ENCODE assay signal across 25 mouse cellular contexts in genomic region chr15:96234783-96235182, GRCm38 (mm10). TPM values are rescaled to one million over a fixed set of nuclear protein-coding genes. Genes with fewer than 3 reads are reported as not detected.
DNase-seq lines count a peak whose midpoint lies in the region; ATAC-seq lines count a peak whose summit lies in the region.
"Had no signal": no experiment of that assay in that cellular context is flagged by ENCODE, and none has a peak within 500 bp of the region (broad histone marks: within the 10 kb centered on the region; RNA-seq: fewer than 3 reads in every experiment).

No protein-coding gene starts in this region.

- no peaks in the 10 kb centered on the region for H3K4me1 ChIP-seq in embryonic facial prominence, embryonic 14.5 days (ENCODE audit: control insufficient read depth, insufficient read depth, low read length)
- 0 out of 2 replicates have a peak, but pooled peaks cover 4% of the 10 kb centered on the region for H3K4me1 ChIP-seq in embryonic facial prominence, embryonic 10.5 days
- no peaks in the 10 kb centered on the region for H3K4me1 ChIP-seq in hindbrain, embryonic 15.5 days (replicated peaks)
- H3K4me1 ChIP-seq in hindbrain, embryonic 12.5 days: peaks cover 4% of the 10 kb centered on the region; the same call in 1 of the 2 replicates
- no peaks in the 10 kb centered on the region; the same call in 1 of the 2 replicates for H3K4me1 ChIP-seq in midbrain, embryonic 15.5 days
- H3K4me1 ChIP-seq: embryonic facial prominence, embryonic 13.5 days; forebrain, embryonic 13.5 days; intestine, embryonic 15.5 days; lung, embryonic 15.5 days; midbrain, embryonic 12.5 days had no signal

- 63% methylated on average over 8 of the region's 8 CpGs for WGBS in embryonic facial prominence, embryonic 14.5 days
- WGBS in embryonic facial prominence, embryonic 10.5 days: 58% methylated on average over 8 of the region's 8 CpGs
- WGBS in hindbrain, embryonic 15.5 days: 60% methylated on average over 8 of the region's 8 CpGs
- WGBS in hindbrain, embryonic 12.5 days: 56% methylated on average over 8 of the region's 8 CpGs
- 56% methylated on average over 8 of the region's 8 CpGs for WGBS in midbrain, embryonic 15.5 days

- no peaks in the 10 kb centered on the region for H3K36me3 ChIP-seq in embryonic facial prominence, embryonic 14.5 days (ENCODE audit: control insufficient read depth, insufficient read depth, low read length)
- no peaks in the 10 kb centered on the region for H3K36me3 ChIP-seq in embryonic facial prominence, embryonic 10.5 days (replicated peaks)
- no peaks in the 10 kb centered on the region for H3K36me3 ChIP-seq in hindbrain, embryonic 15.5 days
- H3K36me3 ChIP-seq in hindbrain, embryonic 12.5 days: no peaks in the 10 kb centered on the region
- H3K36me3 ChIP-seq in midbrain, embryonic 15.5 days (replicated peaks): no peaks in the 10 kb centered on the region
- H3K36me3 ChIP-seq: embryonic facial prominence, embryonic 13.5 days; intestine, embryonic 15.5 days; limb, embryonic 10.5 days; liver, embryonic 15.5 days; lung, embryonic 15.5 days; midbrain, embryonic 12.5 days had no signal

- no peak overlapping the region for H3K4me3 ChIP-seq in embryonic facial prominence, embryonic 14.5 days (ENCODE audit: low read depth, low read length)
- H3K4me3 ChIP-seq in embryonic facial prominence, embryonic 10.5 days: no peak overlapping the region
- no peak overlapping the region for H3K4me3 ChIP-seq in hindbrain, embryonic 15.5 days
- no peak overlapping the region for H3K4me3 ChIP-seq in hindbrain, embryonic 12.5 days
- H3K4me3 ChIP-seq in midbrain, embryonic 15.5 days: no peak overlapping the region
- H3K4me3 ChIP-seq: embryonic facial prominence, embryonic 13.5 days; forebrain, embryonic 13.5 days; intestine, embryonic 15.5 days; limb, embryonic 10.5 days; liver, embryonic 15.5 days; lung, embryonic 15.5 days; midbrain, embryonic 12.5 days had no signal

- ATAC-seq in embryonic facial prominence, embryonic 14.5 days (ENCODE audit: low read depth): no peak
- no peak for ATAC-seq in hindbrain, embryonic 15.5 days (ENCODE audit: low FRiP score, low read depth)
- ATAC-seq in hindbrain, embryonic 12.5 days (ENCODE audit: low FRiP score): no peak
- ATAC-seq in midbrain, embryonic 15.5 days (replicated peaks): 0 out of 2 replicates have a peak, but pooled peaks have one; percentile 45
- ATAC-seq: forebrain, embryonic 13.5 days; intestine, embryonic 15.5 days had no signal

- no peaks in the 10 kb centered on the region for H3K27me3 ChIP-seq in embryonic facial prominence, embryonic 14.5 days (replicated peaks; ENCODE audit: control insufficient read depth, insufficient read depth, low read length)
- H3K27me3 ChIP-seq in embryonic facial prominence, embryonic 10.5 days (replicated peaks; ENCODE audit: low read depth, poor library complexity, severe bottlenecking): no peaks in the 10 kb centered on the region
- H3K27me3 ChIP-seq in hindbrain, embryonic 15.5 days: no peaks in the 10 kb centered on the region
- H3K27me3 ChIP-seq in hindbrain, embryonic 12.5 days: no peaks in the 10 kb centered on the region
- H3K27me3 ChIP-seq in midbrain, embryonic 15.5 days (replicated peaks): no peaks in the 10 kb centered on the region
- H3K27me3 ChIP-seq: embryonic facial prominence, embryonic 13.5 days; forebrain, embryonic 13.5 days; intestine, embryonic 15.5 days; liver, embryonic 15.5 days; lung, embryonic 15.5 days; midbrain, embryonic 12.5 days had no signal

- no peak overlapping the region for H3K9ac ChIP-seq in embryonic facial prominence, embryonic 14.5 days (ENCODE audit: low read depth, low read length)
- no peak overlapping the region for H3K9ac ChIP-seq in hindbrain, embryonic 15.5 days
- H3K9ac ChIP-seq in hindbrain, embryonic 12.5 days: no peak overlapping the region
- H3K9ac ChIP-seq in midbrain, embryonic 15.5 days: no peak overlapping the region
- H3K9ac ChIP-seq: embryonic facial prominence, embryonic 13.5 days; forebrain, embryonic 13.5 days; intestine, embryonic 15.5 days; liver, embryonic 15.5 days; lung, embryonic 15.5 days; midbrain, embryonic 12.5 days had no signal

- no peak overlapping the region for H3K4me2 ChIP-seq in embryonic facial prominence, embryonic 14.5 days (ENCODE audit: low read depth, low read length)
- 0 out of 2 replicates have a peak overlapping the region, but pooled peaks have one; percentile 4 for H3K4me2 ChIP-seq in hindbrain, embryonic 15.5 days
- H3K4me2 ChIP-seq in hindbrain, embryonic 12.5 days (replicated peaks): no peak overlapping the region
- H3K4me2 ChIP-seq in midbrain, embryonic 15.5 days: no peak overlapping the region
- H3K4me2 ChIP-seq: embryonic facial prominence, embryonic 13.5 days; forebrain, embryonic 13.5 days; intestine, embryonic 15.5 days; liver, embryonic 15.5 days; lung, embryonic 15.5 days; midbrain, embryonic 12.5 days had no signal

- no peak overlapping the region for H3K27ac ChIP-seq in embryonic facial prominence, embryonic 14.5 days (replicated peaks; ENCODE audit: low read depth, low read length)
- H3K27ac ChIP-seq in embryonic facial prominence, embryonic 10.5 days (replicated peaks): no peak overlapping the region
- no peak overlapping the region for H3K27ac ChIP-seq in hindbrain, embryonic 15.5 days (replicated peaks)
- no peak overlapping the region for H3K27ac ChIP-seq in hindbrain, embryonic 12.5 days
- no peak overlapping the region for H3K27ac ChIP-seq in midbrain, embryonic 15.5 days
- H3K27ac ChIP-seq: embryonic facial prominence, embryonic 13.5 days; forebrain, embryonic 13.5 days; intestine, embryonic 15.5 days; limb, embryonic 10.5 days; liver, embryonic 15.5 days; lung, embryonic 15.5 days; macrophage; midbrain, embryonic 12.5 days had no signal

- H3K9me3 ChIP-seq in embryonic facial prominence, embryonic 14.5 days (ENCODE audit: control insufficient read depth, low read length): no peaks in the 10 kb centered on the region
- no peaks in the 10 kb centered on the region for H3K9me3 ChIP-seq in embryonic facial prominence, embryonic 10.5 days
- H3K9me3 ChIP-seq in hindbrain, embryonic 15.5 days: no peaks in the 10 kb centered on the region
- H3K9me3 ChIP-seq in hindbrain, embryonic 12.5 days (replicated peaks): no peaks in the 10 kb centered on the region
- no peaks in the 10 kb centered on the region for H3K9me3 ChIP-seq in midbrain, embryonic 15.5 days
- H3K9me3 ChIP-seq: embryonic facial prominence, embryonic 13.5 days; forebrain, embryonic 13.5 days; intestine, embryonic 15.5 days; limb, embryonic 10.5 days; liver, embryonic 15.5 days; lung, embryonic 15.5 days; midbrain, embryonic 12.5 days had no signal

- DNase-seq in embryonic facial prominence, embryonic 14.5 days (ENCODE audit: low spot score): peak; percentile 11
- no peak for DNase-seq in embryonic facial prominence, embryonic 10.5 days (ENCODE audit: low spot score)
- peak; percentile 63 for DNase-seq in brain, adult 2 months (ENCODE audit: low read depth, low spot score)
- DNase-seq in lung, postnatal 14 days: no peak
- no peak for DNase-seq in left cerebral cortex, adult 18-20 months (ENCODE audit: low spot score in 2 of 2)
- DNase-seq: cerebellum, adult 18-20 months; cerebellum, postnatal 25 days; gastrocnemius, postnatal 25 days; heart, postnatal 4 days; kidney, adult 8-10 months; kidney, postnatal 10 days; liver; right cerebral cortex, postnatal 25 days; spleen, adult 18-20 months had no signal

RNA-seq across cellular contexts. Expression of gene Arid2, which starts 52.5 kb away (rescaled TPM):
- polyA plus RNA-seq in embryonic facial prominence, embryonic 14.5 days (2014; fragmentation: Nextera tagmentation; extraction: Ambion mirVana): 25.2 and 25.6 TPM in 2 replicates
- 31.2 and 32.0 TPM in 2 replicates for polyA plus RNA-seq in embryonic facial prominence, embryonic 10.5 days (2016; fragmentation: Nextera tagmentation; extraction: Ambion mirVana)
- polyA plus RNA-seq in hindbrain, embryonic 15.5 days (2015; fragmentation: Nextera tagmentation; extraction: Ambion mirVana): 18.3 and 19.5 TPM in 2 replicates
- 34.4 and 37.3 TPM in 2 replicates for polyA plus RNA-seq in hindbrain, embryonic 12.5 days (2016; fragmentation: Nextera tagmentation; extraction: Ambion mirVana)
- 21.1 and 22.9 TPM in 2 replicates for polyA plus RNA-seq in midbrain, embryonic 15.5 days (2015; fragmentation: Nextera tagmentation; extraction: Ambion mirVana)
- total RNA-seq in left cerebral cortex, adult 18-20 months (2021): 10 to 100 TPM; 30.8 to 31.0 TPM

Comparison
In these comparisons a context has a peak if more than half of its experiments do, and no peak if none do; other contexts are left out.
1. DNase-seq: peak in embryonic facial prominence, embryonic 14.5 days (single experiment) and brain, adult 2 months (single experiment); none in embryonic facial prominence, embryonic 10.5 days (single experiment), lung, postnatal 14 days (single experiment) and left cerebral cortex, adult 18-20 months (0 of 2).